ENCODE assay signal across 17 mouse cellular contexts in genomic region chr8:122579196-122579595, GRCm38 (mm10). TPM values are rescaled to one million over a fixed set of nuclear protein-coding genes. Genes with fewer than 3 reads are reported as not detected.
DNase-seq lines count a peak whose midpoint lies in the region; ATAC-seq lines count a peak whose summit lies in the region.
"Had no signal": no experiment of that assay in that cellular context is flagged by ENCODE, and none has a peak within 500 bp of the region (broad histone marks: within the 10 kb centered on the region; RNA-seq: fewer than 3 reads in every experiment).

No protein-coding gene starts in this region.

- H3K27me3 ChIP-seq in forebrain, embryonic 14.5 days (replicated peaks; ENCODE audit: control insufficient read depth, insufficient read depth, low read length), result no peaks in the 10 kb centered on the region
- H3K27me3 ChIP-seq in forebrain, embryonic 16.5 days (replicated peaks; ENCODE audit: control insufficient read depth, insufficient read depth, low read length), result no peaks in the 10 kb centered on the region
- no peaks in the 10 kb centered on the region for H3K27me3 ChIP-seq in kidney, embryonic 16.5 days (ENCODE audit: insufficient read depth, low read length)
- H3K27me3 ChIP-seq in embryonic facial prominence, embryonic 10.5 days (replicated peaks; ENCODE audit: low read depth, poor library complexity, severe bottlenecking), result no peaks in the 10 kb centered on the region
- no peaks in the 10 kb centered on the region for H3K27me3 ChIP-seq in limb, embryonic 13.5 days

- intact Hi-C loops in left cerebral cortex, postnatal 14 days (cut with DNase I), result no loop called here

- DNase-seq in forebrain, embryonic 14.5 days (ENCODE audit: low spot score), result no peak
- no peak for DNase-seq in kidney, postnatal 36 days
- DNase-seq in embryonic facial prominence, embryonic 10.5 days (ENCODE audit: low spot score), result peak; percentile 59
- DNase-seq in cerebellum, adult 18-20 months, result no peak
- DNase-seq in left cerebral cortex, postnatal 14 days (ENCODE audit: low spot score in 2 of 2), result no peak
- DNase-seq: cerebellum, postnatal 36 days; heart, adult 18-20 months; liver; right cerebral cortex, postnatal 14 days; thymus, adult 18-20 months had no signal

- no peaks in the 10 kb centered on the region for H3K9me3 ChIP-seq in forebrain, embryonic 14.5 days (replicated peaks; ENCODE audit: control insufficient read depth, low read length)
- H3K9me3 ChIP-seq in forebrain, embryonic 16.5 days (ENCODE audit: control insufficient read depth, low read length), result no peaks in the 10 kb centered on the region
- no peaks in the 10 kb centered on the region for H3K9me3 ChIP-seq in kidney, embryonic 16.5 days (ENCODE audit: low read length)
- no peaks in the 10 kb centered on the region for H3K9me3 ChIP-seq in embryonic facial prominence, embryonic 10.5 days
- H3K9me3 ChIP-seq in limb, embryonic 13.5 days, result no peaks in the 10 kb centered on the region
- H3K9me3 ChIP-seq: hindbrain, embryonic 10.5 days had no signal

- 0 out of 2 replicates have a peak, but pooled peaks cover 6% of the 10 kb centered on the region for H3K36me3 ChIP-seq in forebrain, embryonic 14.5 days (ENCODE audit: control insufficient read depth, insufficient read depth, low read length)
- H3K36me3 ChIP-seq in forebrain, embryonic 16.5 days (ENCODE audit: control insufficient read depth, insufficient read depth), result no peaks in the 10 kb centered on the region
- no peaks in the 10 kb centered on the region for H3K36me3 ChIP-seq in kidney, embryonic 16.5 days (ENCODE audit: insufficient read depth, low read length)
- H3K36me3 ChIP-seq in embryonic facial prominence, embryonic 10.5 days (replicated peaks), result peaks cover 12% of the 10 kb centered on the region
- H3K36me3 ChIP-seq in limb, embryonic 13.5 days, result peaks cover 10% of the 10 kb centered on the region

- no peak for ATAC-seq in forebrain, embryonic 14.5 days
- no peak for ATAC-seq in forebrain, embryonic 16.5 days
- ATAC-seq in kidney, embryonic 16.5 days (ENCODE audit: low FRiP score, low TSS enrichment), result no peak
- ATAC-seq in limb, embryonic 13.5 days (ENCODE audit: low FRiP score, low read depth), result no peak
- ATAC-seq: lung, postnatal 0 days had no signal

- H3K9ac ChIP-seq in forebrain, embryonic 14.5 days (ENCODE audit: low read length), result 0 out of 2 replicates have a peak overlapping the region, but pooled peaks have one; percentile 17
- H3K9ac ChIP-seq in forebrain, embryonic 16.5 days (replicated peaks; ENCODE audit: low read depth, low read length), result no peak overlapping the region
- H3K9ac ChIP-seq in kidney, embryonic 16.5 days (replicated peaks; ENCODE audit: low read length), result no peak overlapping the region
- peak overlapping the region; percentile 43 for H3K9ac ChIP-seq in limb, embryonic 13.5 days

- H3K4me1 ChIP-seq in forebrain, embryonic 14.5 days (ENCODE audit: control insufficient read depth, insufficient read depth, low read length), result peaks cover 15% of the 10 kb centered on the region
- H3K4me1 ChIP-seq in forebrain, embryonic 16.5 days (replicated peaks; ENCODE audit: control insufficient read depth, insufficient read depth, low read length), result peaks cover 17% of the 10 kb centered on the region
- peaks cover 49% of the 10 kb centered on the region for H3K4me1 ChIP-seq in kidney, embryonic 16.5 days (ENCODE audit: insufficient read depth, low read length)
- peaks cover 67% of the 10 kb centered on the region for H3K4me1 ChIP-seq in embryonic facial prominence, embryonic 10.5 days
- peaks cover 62% of the 10 kb centered on the region for H3K4me1 ChIP-seq in limb, embryonic 13.5 days

- 20% methylated on average over 7 of the region's 7 CpGs for WGBS in forebrain, embryonic 14.5 days
- WGBS in forebrain, embryonic 16.5 days, result 19% methylated on average over 7 of the region's 7 CpGs
- 26% methylated on average over 7 of the region's 7 CpGs for WGBS in kidney, embryonic 16.5 days
- WGBS in embryonic facial prominence, embryonic 10.5 days, result 22% methylated on average over 7 of the region's 7 CpGs
- 11% methylated on average over 7 of the region's 7 CpGs for WGBS in limb, embryonic 13.5 days

- H3K27ac ChIP-seq in forebrain, embryonic 14.5 days (ENCODE audit: low read depth, low read length), result no peak overlapping the region
- H3K27ac ChIP-seq in forebrain, embryonic 16.5 days (ENCODE audit: low read length), result no peak overlapping the region
- peak overlapping the region; percentile 67; the same call in 1 of the 2 replicates for H3K27ac ChIP-seq in kidney, embryonic 16.5 days (ENCODE audit: low read length)
- H3K27ac ChIP-seq in embryonic facial prominence, embryonic 10.5 days (replicated peaks), result peak overlapping the region; percentile 71
- H3K27ac ChIP-seq in limb, embryonic 13.5 days, result peak overlapping the region; percentile 64
- H3K27ac ChIP-seq: kidney, postnatal 0 days had no signal

- no peak overlapping the region for H3K4me3 ChIP-seq in forebrain, embryonic 14.5 days (ENCODE audit: low read depth, low read length)
- no peak overlapping the region for H3K4me3 ChIP-seq in forebrain, embryonic 16.5 days (replicated peaks; ENCODE audit: low read length)
- H3K4me3 ChIP-seq in kidney, embryonic 16.5 days (ENCODE audit: low read length), result no peak overlapping the region
- peak overlapping the region; percentile 11; the same call in 1 of the 2 replicates for H3K4me3 ChIP-seq in embryonic facial prominence, embryonic 10.5 days
- no peak overlapping the region for H3K4me3 ChIP-seq in limb, embryonic 13.5 days
- H3K4me3 ChIP-seq: hindbrain, embryonic 10.5 days; myocyte had no signal

- no peak overlapping the region for H3K4me2 ChIP-seq in forebrain, embryonic 14.5 days (ENCODE audit: low read length)
- H3K4me2 ChIP-seq in forebrain, embryonic 16.5 days (ENCODE audit: low read length), result no peak overlapping the region
- no peak overlapping the region for H3K4me2 ChIP-seq in kidney, embryonic 16.5 days (replicated peaks; ENCODE audit: low read depth, low read length)
- H3K4me2 ChIP-seq in limb, embryonic 13.5 days (replicated peaks), result peak overlapping the region; percentile 36

RNA-seq across cellular contexts. Expression of gene Aprt, which starts 2.5 kb away (rescaled TPM):
- 200 and 247 TPM in 2 replicates for polyA plus RNA-seq in forebrain, embryonic 14.5 days (2014; fragmentation: Nextera tagmentation; extraction: Ambion mirVana)
- polyA plus RNA-seq in forebrain, embryonic 16.5 days (2015; fragmentation: Nextera tagmentation; extraction: Ambion mirVana), result 184 and 204 TPM in 2 replicates
- 363 and 371 TPM in 2 replicates for polyA plus RNA-seq in kidney, embryonic 16.5 days (2015; fragmentation: Nextera tagmentation; extraction: Ambion mirVana)
- polyA plus RNA-seq in embryonic facial prominence, embryonic 10.5 days (2016; fragmentation: Nextera tagmentation; extraction: Ambion mirVana), result 296 and 300 TPM in 2 replicates
- polyA plus RNA-seq in limb, embryonic 13.5 days (2015; fragmentation: Nextera tagmentation; extraction: Ambion mirVana), result 335 and 351 TPM in 2 replicates
- 10 to 100 TPM; 73.7 to 81.1 TPM for total RNA-seq in left cerebral cortex, postnatal 14 days (2021)

RNA-seq across cellular contexts. Expression of gene Cdt1, which starts 11.4 kb away (rescaled TPM):
- 12.8 and 13.4 TPM in 2 replicates for polyA plus RNA-seq in forebrain, embryonic 14.5 days (2014; fragmentation: Nextera tagmentation; extraction: Ambion mirVana)
- 12.0 and 13.9 TPM in 2 replicates for polyA plus RNA-seq in forebrain, embryonic 16.5 days (2015; fragmentation: Nextera tagmentation; extraction: Ambion mirVana)
- polyA plus RNA-seq in kidney, embryonic 16.5 days (2015; fragmentation: Nextera tagmentation; extraction: Ambion mirVana), result 43.0 and 49.0 TPM in 2 replicates
- polyA plus RNA-seq in embryonic facial prominence, embryonic 10.5 days (2016; fragmentation: Nextera tagmentation; extraction: Ambion mirVana), result 70.0 and 76.4 TPM in 2 replicates
- polyA plus RNA-seq in limb, embryonic 13.5 days (2015; fragmentation: Nextera tagmentation; extraction: Ambion mirVana), result 39.3 and 40.2 TPM in 2 replicates
- 1 to 10 TPM; 2.2 to 3.5 TPM for total RNA-seq in left cerebral cortex, postnatal 14 days (2021)

RNA-seq across cellular contexts. Expression of gene Piezo1, which starts 28.1 kb away (rescaled TPM):
- polyA plus RNA-seq in forebrain, embryonic 14.5 days (2014; fragmentation: Nextera tagmentation; extraction: Ambion mirVana), result 1.2 and 1.6 TPM in 2 replicates
- polyA plus RNA-seq in forebrain, embryonic 16.5 days (2015; fragmentation: Nextera tagmentation; extraction: Ambion mirVana), result 1.9 and 3.4 TPM in 2 replicates
- polyA plus RNA-seq in kidney, embryonic 16.5 days (2015; fragmentation: Nextera tagmentation; extraction: Ambion mirVana), result 15.6 and 16.9 TPM in 2 replicates
- 8.5 and 9.0 TPM in 2 replicates for polyA plus RNA-seq in embryonic facial prominence, embryonic 10.5 days (2016; fragmentation: Nextera tagmentation; extraction: Ambion mirVana)
- polyA plus RNA-seq in limb, embryonic 13.5 days (2015; fragmentation: Nextera tagmentation; extraction: Ambion mirVana), result 14.0 and 14.7 TPM in 2 replicates
- 10 to 100 TPM; 10.1 to 12.2 TPM for total RNA-seq in left cerebral cortex, postnatal 14 days (2021)

RNA-seq across cellular contexts. Expression of gene Galns, which starts 32.1 kb away (rescaled TPM):
- 3.5 and 4.3 TPM in 2 replicates for polyA plus RNA-seq in forebrain, embryonic 14.5 days (2014; fragmentation: Nextera tagmentation; extraction: Ambion mirVana)
- 3.8 and 4.6 TPM in 2 replicates for polyA plus RNA-seq in forebrain, embryonic 16.5 days (2015; fragmentation: Nextera tagmentation; extraction: Ambion mirVana)
- polyA plus RNA-seq in kidney, embryonic 16.5 days (2015; fragmentation: Nextera tagmentation; extraction: Ambion mirVana), result 17.4 and 18.2 TPM in 2 replicates
- polyA plus RNA-seq in embryonic facial prominence, embryonic 10.5 days (2016; fragmentation: Nextera tagmentation; extraction: Ambion mirVana), result 4.6 and 5.2 TPM in 2 replicates
- 9.0 and 9.7 TPM in 2 replicates for polyA plus RNA-seq in limb, embryonic 13.5 days (2015; fragmentation: Nextera tagmentation; extraction: Ambion mirVana)
- total RNA-seq in left cerebral cortex, postnatal 14 days (2021), result 10 to 100 TPM in 1 of 2 experiments, 1 to 10 TPM in 1; 9.7 to 10.3 TPM

RNA-seq across cellular contexts. Expression of gene Trappc2l, which starts 32.2 kb away (rescaled TPM):
- 111 and 150 TPM in 2 replicates for polyA plus RNA-seq in forebrain, embryonic 14.5 days (2014; fragmentation: Nextera tagmentation; extraction: Ambion mirVana)
- polyA plus RNA-seq in forebrain, embryonic 16.5 days (2015; fragmentation: Nextera tagmentation; extraction: Ambion mirVana), result 72.0 and 92.6 TPM in 2 replicates
- 56.7 and 60.1 TPM in 2 replicates for polyA plus RNA-seq in kidney, embryonic 16.5 days (2015; fragmentation: Nextera tagmentation; extraction: Ambion mirVana)
- polyA plus RNA-seq in embryonic facial prominence, embryonic 10.5 days (2016; fragmentation: Nextera tagmentation; extraction: Ambion mirVana), result 49.6 and 54.9 TPM in 2 replicates
- polyA plus RNA-seq in limb, embryonic 13.5 days (2015; fragmentation: Nextera tagmentation; extraction: Ambion mirVana), result 49.6 and 55.6 TPM in 2 replicates
- 10 to 100 TPM; 84.2 to 85.9 TPM for total RNA-seq in left cerebral cortex, postnatal 14 days (2021)

Comparison
In these comparisons a context has a peak if more than half of its experiments do, and no peak if none do; other contexts are left out.
1. H3K9ac ChIP-seq: peak in forebrain, embryonic 14.5 days (single experiment) and limb, embryonic 13.5 days (single experiment); none in forebrain, embryonic 16.5 days (single experiment) and kidney, embryonic 16.5 days (single experiment).
2. H3K27ac ChIP-seq: peak in kidney, embryonic 16.5 days (single experiment), embryonic facial prominence, embryonic 10.5 days (single experiment) and limb, embryonic 13.5 days (single experiment); none in forebrain, embryonic 14.5 days (single experiment) and forebrain, embryonic 16.5 days (single experiment).